Mouse (Mus musculus) cerebellum, postnatal 25 days (tissue): ENCODE measurements around the gene Lef1.

Source experiments
- DNase-seq, 2 experiments: peaks; one replicate each; pipeline ENCODE4 v3.0.0; 2021; ENCODE audit warnings: mixed read lengths in 2 of 2

Gene Lef1

DNA sequence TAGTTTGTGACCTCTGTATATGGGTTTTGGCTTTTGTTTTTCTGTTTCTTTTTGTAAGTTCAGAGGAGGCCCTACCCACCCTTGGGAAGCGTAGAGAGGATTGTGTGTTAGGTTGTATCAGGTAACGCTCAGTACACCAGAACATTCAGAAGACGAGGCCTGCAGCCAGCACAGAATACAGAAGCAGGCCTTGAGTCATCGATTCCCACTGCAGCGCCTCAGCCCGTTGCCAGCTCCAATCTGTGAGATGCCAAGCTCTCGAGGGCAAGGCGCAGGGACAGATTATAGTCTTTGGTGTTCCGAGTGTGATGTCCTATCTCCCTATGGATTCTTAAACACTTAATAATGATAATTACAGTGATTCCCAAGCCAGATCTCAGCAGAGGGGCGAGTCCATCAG, 85.8 kb downstream of the Lef1 start:
- DNase-seq = no peak

DNA sequence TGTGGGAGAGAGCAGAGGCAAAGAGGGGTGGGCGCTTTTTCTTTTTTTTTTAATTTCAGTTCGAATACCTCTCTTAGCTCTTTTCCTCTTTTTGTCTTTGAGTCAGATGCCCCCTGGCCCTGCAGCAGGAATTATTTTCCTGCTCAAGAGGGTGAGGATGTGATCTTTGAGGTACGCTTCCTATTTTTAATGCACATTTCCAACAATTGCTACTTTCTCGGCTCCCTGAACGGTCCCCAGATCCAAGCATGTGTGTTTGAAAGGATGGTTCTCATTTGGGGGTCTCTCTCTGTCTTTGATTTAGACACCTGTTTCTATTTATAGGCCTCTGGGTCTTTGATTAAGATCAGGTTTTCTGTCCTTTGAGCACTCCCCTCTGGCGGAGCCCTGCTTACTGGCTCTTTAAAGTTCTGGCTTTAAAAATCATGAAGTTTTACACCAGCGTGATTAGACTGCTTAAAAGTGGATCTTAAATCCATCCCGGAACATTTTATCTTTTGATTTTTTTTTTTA, 86.3 kb downstream of the Lef1 start:
- no peak for DNase-seq

DNA sequence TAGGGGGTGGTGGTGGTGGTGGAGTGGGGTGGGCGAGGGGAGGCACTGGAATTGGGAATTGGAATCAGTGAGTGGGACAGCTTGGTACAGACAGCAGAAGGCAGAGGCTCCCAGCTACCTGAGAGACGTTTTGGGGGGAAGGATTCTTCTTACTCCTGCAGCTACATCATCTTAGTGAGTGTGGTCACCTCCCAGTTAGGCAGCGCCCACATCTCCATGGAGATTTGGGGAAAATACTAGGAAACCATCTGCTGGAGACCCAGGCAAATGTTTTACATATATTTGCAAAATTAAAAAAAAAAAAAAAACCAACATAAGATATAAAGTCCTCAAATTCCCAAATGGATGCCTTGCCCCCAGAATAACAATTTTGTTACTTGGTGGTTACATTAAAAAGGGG, 88.7 kb downstream of the Lef1 start:
- DNase-seq = no peak

DNA sequence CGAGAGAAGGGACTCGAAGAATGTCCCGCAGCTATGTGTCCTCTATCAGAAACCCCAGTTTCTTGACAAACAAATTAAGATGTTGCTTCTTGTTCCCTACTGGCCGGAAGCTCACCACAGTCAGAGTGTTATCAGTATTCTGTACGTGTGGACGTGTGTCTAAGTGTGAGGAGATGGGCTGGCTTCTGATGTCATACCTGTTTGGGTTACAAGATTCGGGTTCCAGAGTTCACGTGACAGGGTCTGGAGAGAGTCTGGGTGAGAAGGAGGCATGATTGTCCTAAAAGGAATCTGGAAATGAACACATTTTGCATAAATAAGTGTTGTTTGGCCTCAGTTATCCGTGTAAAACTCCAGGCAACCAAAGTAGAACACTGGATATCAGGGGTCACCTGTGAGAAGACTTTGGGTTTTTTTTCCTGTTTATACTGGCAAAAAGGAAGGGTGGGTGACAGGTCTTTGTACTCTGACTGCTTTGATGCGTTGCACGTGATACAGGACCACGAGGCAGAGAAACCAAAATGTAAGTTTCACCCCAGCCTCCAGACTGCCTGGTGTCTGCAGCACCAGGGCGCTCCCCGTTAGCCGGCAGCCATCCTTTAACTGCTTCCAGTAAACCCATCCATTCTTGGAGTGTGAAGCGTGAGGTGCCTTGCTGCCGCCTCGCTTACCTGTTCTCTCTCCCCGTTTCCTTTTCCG, 89.5 kb downstream of the Lef1 start:
- no peak for DNase-seq

DNA sequence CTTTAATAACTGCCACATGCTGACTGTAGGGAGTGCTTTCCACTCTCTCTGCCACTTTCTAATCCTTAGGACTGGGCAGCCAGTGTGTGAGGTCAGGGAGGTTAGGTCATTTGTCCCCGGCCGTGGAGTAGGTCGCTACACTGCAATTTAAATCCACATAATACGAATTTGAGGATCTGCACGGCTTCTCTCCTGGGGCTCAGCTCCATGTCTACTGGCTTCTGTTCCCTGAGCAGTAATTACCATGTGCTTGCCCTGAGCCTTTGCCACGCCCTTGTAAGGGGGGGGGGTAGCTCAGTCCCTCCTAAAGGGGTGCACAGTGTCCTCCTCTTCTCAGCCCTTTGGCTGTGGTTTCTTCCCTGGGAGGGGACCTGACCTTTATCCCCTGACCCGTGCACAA, 92.0 kb downstream of the Lef1 start:
- no peak for DNase-seq

DNA sequence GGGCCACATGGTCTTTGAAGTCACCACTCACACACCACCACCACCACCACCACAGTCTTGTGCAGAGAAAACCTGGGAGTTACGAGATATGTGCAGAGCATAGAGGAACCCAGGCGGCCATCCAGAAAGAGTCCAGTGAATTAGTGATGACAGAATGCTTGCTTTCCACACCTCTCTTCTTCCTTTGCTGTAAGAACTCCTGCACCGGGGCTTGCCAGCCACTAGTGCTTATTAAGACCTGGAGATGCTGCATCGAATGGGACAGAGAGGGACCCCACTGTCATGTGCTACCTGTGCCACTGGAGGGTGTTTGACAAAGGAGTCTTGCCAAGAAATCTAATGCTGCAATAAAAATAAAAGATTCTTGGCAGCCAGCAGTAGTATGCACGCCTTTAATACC, 97.6 kb downstream of the Lef1 start:
- DNase-seq = no peak

DNA sequence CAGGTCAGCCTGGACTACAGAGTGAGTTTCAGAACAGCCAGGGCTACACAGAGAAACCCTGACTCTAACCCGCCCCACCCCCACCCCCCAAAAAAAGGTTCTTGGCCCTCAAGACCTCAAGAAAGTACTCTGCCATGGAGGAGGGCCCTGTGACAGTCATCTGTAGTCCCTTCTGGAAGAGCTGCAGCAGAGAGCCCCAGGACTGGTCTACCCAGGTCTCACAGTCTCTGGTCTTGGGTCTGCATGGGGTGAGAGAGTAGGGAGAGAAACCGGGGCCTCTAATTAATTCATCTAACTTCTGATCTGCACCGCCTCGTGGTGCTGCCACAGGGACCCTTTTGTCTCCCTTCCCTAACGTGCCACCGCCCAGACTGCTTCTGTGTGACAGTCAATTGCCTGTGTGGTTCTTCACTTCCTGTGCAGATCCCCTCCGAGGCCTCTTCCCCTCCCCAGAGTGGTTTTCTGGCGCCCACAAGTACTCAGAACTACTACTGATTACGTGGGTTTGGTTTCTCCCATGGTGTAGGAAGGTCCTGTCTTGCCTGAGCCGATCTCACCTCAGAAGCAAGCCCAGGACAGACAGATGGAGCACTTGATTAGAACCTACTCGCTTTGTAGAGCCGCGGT, 98.1 kb downstream of the Lef1 start:
- no peak for DNase-seq

DNA sequence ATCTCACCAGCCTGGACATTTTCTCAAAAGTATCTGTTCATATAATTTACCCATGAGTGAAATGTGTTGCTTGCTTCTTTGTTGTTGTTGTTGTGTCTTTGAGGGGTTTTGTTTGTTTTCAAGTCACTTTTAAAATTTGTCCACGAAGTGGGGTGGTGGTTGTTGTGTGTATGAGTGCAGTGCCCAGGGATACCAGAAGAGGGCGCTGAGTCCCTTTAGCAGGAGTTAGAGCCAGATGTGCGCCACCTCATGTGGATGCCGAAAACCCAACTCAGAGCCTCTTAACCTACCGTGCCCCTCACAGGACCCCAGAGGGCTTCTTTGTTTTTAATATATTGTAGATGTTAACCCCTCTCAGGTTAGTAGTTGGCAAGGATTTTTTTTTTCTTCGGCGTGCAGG, 101.9 kb downstream of the Lef1 start:
- DNase-seq = no peak

DNA sequence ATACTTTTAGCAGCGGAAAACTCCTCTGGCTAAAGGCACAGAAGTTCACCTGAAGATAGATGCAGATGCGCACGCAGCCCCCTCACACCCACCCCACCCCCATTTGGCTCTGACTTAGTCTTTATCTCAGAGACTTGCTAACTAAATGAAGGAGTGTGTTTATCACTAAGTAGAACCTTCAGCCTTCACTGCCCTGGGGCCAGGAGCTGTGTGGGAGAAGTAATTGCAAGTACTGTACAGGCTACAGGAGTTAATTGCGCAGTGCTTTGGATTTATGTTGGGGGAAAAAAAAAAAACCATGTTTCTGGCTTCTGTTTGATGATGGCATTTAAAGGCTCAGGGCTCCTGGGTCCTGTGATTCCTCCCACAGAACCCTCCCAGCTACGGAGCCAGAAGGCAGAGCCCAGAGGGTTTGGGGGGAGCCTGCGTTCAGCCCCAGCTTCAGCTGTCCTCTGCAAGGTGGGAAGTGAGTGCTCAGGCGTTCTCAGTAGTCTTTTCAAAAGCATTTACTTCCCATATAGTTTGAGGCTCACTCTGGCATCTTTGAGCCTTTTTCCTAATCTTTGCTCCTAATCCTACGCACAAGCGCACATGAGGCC, 103.9 kb downstream of the Lef1 start:
- no peak for DNase-seq

DNA sequence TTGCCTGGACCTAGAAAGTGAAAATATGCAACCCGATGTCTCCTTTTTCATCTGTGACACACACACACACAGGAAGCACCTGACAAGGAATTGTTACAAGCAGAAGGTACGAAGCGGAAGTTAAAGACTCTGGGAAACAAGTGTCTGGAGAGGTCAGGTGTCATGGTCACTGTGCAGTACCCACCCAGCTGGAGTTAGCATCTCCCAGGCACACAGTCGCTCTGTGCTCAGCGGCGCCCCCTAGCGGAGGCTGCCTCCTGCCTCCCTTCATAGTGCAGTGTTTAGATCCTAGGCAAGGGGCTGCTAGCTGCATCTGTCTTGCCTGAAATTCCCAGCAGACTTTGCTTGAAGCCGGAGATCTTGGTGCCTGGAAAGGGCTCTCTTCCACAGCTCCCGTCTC, 104.6 kb downstream of the Lef1 start:
- DNase-seq = peak in 1 of 2 experiments; percentile 45

DNA sequence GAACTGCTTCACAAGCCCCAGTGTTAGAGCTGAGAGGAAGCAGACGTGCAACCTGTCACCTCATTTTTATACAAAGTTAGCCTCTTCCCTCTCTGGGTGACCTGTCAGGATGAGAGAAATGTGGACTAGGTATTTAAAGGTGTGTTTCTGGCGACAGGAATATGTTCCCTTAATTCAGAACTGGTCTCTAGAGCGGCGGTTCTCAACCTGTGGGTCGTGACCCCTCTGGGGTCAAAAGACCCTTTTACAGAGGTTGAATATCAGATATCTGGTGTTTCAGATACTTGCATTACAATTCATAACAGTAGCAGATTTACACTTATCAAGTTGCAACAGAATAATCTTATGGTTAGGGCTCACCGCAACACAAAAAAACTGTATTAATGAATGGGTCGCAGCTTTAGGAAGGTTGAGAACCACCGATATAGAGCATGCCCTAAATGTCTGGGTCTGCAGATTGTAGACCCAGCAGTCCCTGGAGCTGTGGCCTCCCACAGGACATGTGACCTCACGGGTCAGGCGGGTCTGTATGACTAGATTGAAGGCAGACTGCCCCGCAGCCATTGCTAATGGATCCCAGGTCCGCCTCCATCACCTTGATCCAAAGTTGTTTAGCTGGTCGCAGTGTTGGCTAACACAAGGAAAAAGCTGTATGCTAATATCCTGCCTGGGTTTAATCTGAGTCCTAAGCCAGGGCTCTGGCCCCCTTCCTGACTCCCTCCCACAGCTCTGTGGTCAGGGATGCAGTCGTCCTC, 108.5 kb downstream of the Lef1 start:
- DNase-seq = no peak

DNA sequence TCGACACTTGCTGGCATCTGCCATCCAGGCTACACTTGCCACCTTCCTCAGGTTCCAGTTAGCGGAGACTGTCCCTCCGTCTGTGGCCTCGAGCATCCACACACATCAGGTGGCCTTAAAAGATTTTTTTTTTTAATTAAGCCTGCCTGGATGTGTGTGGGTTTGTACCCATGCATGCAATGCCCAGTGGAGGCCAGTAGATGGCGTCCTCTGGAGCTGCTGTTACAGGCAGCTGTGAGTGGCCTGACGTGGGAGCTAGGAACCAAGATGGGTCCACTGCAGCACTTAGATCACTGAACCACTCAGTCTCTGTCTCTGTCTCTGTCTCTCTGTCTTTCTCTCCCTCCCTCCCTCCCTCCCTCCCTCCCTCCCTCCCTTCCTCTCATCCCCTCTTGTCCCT, 117.8 kb downstream of the Lef1 start:
- no peak for DNase-seq

DNA sequence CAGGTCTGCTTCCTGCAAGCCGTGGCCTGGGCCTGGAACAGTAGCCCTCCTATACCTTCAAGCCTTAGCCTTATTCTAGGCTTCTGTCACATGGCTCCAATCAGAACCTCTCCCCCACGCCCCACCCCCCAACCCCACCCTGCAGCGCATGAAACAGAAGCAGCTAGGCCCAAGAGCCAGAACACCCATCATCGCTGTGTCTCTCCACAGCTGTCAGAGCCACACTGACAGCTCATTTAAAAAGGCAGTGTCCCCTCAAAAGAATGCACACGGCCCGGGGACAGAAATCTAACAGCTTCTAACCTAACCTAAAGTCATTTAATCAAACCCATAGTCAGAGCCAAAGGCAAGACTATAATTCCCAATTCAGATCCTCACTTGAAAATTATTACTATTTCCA, 126.8 kb downstream of the Lef1 start:
- no peak for DNase-seq

DNA sequence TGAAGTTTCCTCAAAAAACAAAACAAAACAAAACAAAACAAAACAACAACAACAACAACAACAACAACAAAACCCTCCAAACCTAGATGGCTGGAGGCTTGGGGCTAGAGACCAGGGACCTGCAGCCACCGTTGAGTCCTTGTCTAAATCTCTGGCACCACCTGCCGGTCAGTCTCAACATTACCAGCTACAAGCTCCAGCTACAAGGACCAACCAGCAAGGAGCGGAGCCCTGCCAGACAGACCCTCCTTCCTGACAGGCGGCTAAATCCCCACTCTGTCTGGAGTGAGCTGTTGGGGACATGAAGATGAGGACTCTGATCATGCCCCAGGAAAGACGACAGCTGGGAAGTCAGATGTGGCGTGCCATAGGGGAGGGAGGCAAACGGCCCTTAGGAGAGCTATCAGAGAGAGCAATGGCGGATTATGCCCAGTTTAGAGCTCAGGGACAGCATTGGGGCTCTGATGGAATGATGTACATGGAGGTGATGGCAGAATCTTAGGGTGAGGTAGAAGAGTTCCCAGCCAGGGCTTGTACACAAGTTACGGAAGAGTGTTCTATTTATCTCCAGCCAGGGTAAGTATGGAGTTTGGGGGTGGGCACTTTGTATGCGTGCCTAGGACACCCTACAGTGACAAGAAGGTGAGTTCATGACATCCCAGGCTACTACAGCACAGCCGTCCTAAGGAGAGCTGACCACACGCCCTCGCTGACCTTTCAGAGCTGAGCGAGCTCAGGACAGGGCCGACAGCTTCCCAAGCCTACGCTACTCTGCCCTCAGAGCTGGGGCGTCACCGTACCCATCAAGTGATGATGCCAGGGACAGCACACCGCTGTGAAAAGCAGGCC, 127.7 kb downstream of the Lef1 start:
- peak; percentile 85 to 91 for DNase-seq

DNA sequence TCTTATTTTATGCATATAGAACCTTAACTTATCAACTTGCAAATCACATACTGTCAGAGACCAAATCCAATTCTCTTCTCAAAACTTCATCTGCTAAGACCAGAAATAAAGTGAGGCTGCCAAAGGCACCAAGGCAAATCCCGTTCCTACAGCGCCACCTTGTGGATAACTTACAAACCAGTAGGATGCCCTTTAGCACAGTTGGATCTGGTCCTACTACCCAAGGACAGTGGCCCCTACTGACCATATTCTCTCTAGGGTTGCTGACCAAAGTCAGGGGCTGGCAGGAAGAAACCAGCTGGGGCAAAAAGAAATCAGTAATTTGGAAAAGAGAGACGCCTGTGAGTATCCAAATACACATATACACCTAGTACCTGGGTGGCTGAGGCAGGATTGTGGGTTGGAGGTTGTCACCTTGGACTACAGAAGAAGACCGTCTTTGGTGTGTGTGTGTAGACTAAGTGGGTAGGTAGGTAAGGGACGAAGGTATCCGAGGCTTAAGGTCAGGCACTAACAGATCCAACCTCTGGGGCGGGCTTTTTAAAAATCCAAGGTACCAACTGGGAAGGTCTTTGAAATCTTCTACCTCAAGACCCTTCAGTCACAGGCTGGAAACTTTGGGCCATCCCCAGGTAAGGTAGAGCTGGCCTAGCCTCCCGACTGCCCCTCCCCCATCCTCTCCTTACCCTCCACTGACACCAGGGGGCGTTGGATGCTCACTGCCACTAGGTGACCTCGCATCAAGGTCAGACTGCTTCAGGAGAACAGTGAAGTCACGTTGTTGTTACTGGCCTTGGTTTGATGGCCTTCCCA, 135.7 kb downstream of the Lef1 start:
- DNase-seq = peak; percentile 34 to 64

DNA sequence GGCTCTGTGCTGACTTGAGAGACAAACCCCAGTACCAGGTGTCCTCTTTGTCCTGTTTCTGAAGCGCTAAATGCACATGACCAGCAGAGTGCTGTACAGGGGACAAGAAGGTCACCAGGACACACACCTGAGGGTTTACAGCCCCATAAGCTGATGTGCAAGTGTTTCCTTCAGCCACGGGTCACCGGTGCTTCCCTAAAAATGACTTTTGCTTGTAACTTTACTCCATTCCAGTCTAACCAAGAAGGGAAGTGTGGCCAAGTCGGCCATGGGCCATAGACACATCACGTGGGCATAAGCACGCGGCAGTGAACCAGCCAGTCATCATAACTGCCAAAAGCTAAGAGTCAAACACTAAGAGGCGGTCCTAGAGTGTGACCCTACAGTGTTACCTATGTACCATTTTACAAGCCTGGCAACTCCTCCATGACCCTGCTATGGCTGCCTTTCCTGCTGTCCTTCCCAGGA, 136.3 kb downstream of the Lef1 start:
- no peak for DNase-seq

DNA sequence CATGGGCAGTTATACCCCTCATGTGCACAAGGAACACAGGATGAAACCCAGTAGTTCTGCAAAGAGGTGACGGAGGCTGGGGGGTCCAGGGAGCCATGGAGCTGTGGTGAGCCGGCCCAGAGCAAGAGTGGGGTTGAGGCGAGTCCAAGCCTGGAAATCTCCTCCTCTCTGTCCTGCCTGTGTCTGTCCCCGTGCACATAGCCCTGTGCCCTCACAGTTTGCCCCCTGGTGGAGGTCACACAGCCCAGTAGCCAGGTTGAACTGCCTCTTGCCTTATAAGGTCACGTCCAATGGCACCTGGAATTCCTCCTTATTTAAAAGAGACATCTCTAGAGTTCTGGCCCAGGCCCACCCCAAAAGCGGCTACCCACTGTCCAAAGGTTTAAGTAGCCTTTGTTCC, 137.2 kb downstream of the Lef1 start:
- no peak for DNase-seq

DNA sequence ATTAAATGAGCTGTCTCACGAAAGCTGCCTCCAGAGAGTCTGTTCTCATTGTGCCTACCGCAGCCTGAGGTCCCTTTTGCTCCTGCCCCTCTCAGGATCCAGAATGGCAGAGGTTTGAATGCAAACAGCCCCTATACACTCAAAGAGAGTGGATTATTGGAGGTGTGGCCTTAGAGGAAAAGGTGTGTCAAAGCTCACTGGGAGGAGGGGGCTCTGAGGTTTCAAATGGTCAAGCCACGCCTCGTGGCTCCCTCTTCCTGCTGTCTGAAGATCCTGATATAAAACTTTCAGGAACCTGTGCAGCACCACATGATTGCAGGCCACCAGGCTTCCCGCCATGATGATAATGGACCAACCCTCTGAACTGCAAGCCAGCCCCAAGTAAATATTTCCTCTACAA, 137.6 kb downstream of the Lef1 start:
- no peak for DNase-seq

DNA sequence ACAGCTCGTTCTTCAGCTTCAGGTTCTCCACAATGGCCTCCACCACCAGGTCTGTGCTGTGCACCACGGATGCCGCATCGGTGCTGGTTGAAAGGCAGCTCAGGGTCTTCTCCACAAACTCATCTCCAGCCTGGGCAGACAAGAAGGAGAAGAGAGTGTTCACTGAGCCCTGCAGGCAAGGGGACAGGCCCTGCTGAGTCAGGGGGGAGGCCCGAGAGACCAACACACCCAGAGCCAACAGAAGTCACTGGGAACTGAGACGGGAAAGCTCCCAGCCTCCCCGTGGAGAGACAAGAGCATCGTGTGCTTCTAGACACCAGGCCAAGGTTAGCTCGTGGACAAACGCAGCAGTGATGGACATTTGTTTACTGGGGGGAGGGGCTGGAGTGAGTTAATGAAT, 138.2 kb downstream of the Lef1 start:
- no peak for DNase-seq

DNA sequence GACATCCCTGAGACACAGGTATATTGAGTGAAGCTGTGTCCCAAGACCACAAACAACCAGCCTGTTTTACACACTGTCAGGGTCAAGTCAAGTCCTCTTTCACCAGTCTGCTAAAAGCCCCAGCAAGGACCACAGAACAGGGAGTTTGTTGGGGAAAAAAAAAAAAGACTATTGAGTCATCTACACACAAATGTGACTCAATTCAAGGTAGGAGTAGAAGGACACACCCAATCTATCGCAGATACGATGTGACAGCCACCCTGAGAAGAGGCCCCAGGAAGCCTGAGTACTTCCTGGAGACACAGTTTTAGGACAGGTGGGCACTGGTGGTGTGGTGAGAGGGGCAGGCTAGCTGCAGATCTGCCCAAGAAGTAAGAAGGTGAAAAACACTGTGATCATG, 140.0 kb downstream of the Lef1 start:
- no peak for DNase-seq

DNA sequence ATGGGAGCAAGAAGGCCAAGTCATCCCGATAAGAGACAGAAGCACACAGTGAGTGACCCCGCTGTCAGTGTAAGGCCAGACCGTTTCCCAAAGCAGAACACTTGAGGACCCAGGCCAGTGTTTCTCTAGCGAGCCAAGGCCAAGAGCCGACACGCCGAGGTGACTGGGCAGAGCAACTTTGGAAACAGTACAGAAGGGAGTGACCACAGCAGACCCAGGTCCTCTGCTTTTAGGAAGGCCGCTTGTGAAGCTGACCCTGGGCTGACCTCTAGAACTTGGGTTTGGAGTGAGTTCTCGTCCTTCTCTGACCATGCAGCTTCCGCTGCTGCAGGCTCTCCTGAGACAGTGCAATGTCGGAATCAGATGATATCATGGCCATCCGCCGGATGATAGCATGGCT, 140.7 kb downstream of the Lef1 start:
- DNase-seq = no peak

DNA sequence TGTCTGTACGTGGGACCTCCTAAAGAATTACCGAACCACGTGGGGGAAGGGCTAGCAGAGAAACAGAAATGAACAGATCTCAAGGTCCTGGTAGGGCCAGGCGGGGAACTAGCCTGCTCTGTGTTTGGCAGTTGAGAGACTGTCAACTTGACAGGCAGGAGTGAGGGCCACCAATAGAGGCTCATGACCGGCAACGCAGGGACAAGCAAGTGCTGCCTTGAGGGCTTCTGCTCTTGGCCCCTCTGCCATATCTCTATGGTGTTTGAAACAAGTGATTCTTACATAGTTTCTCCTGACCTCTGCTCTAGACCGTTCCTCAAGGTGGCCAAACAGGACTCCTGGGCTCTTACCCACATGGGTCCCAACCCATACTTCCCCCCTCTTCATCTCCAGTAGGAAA, 141.3 kb downstream of the Lef1 start:
- no peak for DNase-seq
